Mouse (Mus musculus) adrenal gland, adult 10 weeks (tissue): ENCODE data around the gene 2310034G01Rik. TPM values are rescaled to one million over a fixed set of nuclear protein-coding genes. Genes with fewer than 3 reads are reported as not detected.

ENCODE experiments used
- polyA plus RNA-seq: library from polyadenylated mRNA; stranded (reverse); fragments of 350-450 nt; fragmentation: Illumina TruSeq; extraction: RNeasy Lipid Tissue Mini Kit (QIAGEN cat#74804); gene quantifications from one replicate; pipeline ENCODE4 v1.2.3, GENCODE M21; 2014; ENCODE audit warnings: low read depth, low replicate concordance

The 2310034G01Rik gene
- 1.2 TPM for polyA plus RNA-seq

DNA sequence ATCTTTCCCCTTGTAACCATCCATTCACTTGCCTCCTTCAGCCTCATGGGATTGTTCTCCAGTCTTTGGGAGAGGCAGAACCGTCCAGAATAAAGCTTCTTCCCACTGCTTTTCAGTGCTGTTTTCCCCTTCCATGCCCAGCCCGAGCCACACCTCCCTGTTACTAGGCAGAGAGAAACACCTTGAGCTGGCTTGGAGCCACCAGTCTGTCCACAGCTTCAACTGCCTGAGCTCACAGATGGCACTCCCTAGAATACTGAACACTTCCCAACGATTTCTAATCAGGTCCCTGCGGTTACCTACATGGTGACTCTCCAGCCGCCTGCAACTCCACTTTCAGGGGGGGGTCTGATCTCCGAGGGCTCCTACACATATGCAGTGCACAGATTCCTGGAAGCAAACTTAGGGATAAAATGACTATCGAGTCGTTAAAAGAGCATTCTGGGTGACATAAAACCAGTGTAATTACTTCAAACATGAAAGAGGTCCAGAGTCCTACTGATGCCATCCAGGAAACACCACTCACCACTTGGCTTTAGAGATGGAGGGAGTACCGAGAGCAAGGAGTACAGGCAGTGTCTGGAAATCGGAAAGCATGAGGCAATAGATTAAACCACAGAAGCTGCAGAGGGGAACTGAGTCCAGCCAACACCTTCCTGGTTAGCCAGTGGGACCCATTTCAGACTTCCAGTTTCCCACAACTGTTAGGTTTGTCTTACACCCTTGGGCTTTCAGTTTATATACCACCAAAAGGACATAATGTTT, at the start of gene 2310034G01Rik:
Gene 2310034G01Rik (minus strand): TSS at position 135 of the 765 bp plus-strand sequence.

DNA sequence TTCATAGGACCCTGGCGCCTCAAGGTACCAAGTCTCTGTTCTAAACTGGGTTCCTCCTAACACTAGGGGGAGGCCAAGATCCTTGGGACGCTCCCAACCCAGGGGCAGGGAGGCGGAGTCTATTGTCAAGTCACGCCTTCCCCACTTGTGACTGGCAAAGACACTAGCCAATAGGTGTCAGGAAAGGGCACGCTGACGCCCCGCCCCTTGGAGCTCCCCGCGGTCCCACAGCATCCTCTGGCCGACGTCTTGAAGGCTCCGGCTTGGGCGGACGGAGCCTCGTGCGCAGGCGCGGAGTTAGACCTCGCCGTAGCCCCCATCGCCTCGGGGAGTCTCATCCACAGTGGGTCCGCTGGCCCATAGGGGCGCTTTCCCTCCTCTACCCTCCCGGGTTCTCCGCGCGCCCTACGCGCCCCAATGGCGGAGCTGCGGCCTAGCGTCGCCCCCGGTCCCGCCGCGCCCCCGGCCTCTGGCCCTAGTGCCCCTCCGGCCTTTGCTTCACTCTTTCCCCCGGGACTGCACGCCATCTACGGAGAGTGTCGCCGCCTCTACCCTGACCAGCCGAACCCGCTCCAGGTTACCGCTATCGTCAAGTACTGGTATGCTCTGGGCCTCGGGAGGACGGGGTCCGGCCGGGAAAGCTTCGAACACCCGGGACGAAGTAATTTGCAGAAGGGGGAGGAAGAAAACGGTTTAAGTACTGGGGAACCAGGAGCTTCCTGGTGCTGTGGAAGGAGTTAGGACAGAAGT, 46.8 kb upstream of the 2310034G01Rik start, which contains the start of gene Sufu:
Gene Sufu (plus strand): TSS at position 211 of the 750 bp plus-strand sequence.

DNA sequence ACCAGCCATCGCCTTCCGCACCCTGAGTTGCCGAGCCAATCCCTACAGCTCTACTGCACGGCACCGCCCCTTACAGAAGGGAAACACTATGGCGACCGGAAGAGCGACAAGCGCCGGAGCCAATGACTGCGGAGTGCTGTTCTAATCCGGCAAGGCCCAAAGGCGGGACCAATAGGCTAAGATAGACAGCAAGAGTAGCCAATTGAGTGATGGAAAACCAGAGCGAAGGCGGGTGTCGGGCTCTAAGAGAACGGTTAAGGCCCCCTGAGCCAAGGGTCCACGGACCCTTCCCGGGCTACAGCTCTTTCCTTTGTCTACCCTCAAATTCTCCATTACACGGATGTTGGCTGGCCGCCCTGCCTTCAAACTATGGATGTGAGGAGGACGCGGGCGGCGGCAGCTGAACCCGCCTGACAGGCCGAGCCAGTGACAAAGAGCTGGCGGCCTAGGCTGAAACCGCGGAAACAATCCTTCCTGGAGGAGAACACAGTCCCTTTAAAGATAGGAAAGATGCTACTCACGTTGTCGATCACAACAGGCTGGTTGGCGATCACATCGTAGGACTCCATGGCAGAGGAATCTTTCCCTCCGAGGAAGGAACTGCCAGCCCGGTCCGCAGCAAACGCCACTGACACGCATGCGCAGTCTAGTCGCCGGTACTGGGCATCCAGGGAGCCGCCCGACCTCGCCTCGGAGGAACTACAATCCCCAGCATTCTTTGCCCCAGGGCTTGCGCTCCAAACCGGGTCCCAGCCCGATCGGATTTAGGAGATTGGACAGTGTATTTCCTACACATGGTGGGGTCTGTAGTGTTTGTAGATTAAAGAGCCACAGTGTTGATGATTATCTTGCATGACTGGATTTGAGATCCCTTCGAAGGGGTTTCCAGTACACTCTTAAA, 45.3 kb upstream of the 2310034G01Rik start, which contains the start of gene Actr1a:
Gene Actr1a (minus strand): TSS at position 640 of the 901 bp plus-strand sequence.

DNA sequence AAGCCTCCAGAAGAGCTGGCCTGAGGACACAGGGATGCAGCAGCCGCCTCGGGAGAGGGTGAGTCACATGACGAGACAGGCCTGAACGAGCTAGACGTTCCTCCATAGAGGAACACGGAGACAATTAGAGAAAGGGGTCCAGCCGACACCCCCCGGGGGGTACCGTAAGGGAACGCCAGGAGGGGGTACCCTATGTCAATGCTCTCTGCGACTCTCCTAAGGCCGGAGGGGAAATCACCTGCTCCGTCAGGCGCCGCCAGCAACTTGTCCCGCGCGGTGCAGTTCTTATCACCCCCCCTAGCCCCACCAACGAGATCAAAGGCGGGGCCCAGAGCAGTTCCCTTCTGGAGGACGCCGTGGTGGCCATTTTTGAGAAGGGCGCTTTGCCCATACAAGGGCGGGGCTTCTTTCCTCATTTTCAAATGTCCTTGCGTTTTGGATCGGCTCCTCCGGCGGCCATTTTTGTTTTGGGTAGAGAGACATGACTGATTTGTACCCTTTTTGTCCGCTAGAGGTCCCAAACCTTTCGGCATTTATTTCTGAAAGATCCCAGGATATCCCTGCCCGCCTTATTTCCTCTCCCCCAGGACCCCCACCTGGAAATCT, 11.7 kb downstream of the 2310034G01Rik start, which contains the start of gene Cuedc2:
Gene Cuedc2 (minus strand): TSS at position 372 of the 606 bp plus-strand sequence.

DNA sequence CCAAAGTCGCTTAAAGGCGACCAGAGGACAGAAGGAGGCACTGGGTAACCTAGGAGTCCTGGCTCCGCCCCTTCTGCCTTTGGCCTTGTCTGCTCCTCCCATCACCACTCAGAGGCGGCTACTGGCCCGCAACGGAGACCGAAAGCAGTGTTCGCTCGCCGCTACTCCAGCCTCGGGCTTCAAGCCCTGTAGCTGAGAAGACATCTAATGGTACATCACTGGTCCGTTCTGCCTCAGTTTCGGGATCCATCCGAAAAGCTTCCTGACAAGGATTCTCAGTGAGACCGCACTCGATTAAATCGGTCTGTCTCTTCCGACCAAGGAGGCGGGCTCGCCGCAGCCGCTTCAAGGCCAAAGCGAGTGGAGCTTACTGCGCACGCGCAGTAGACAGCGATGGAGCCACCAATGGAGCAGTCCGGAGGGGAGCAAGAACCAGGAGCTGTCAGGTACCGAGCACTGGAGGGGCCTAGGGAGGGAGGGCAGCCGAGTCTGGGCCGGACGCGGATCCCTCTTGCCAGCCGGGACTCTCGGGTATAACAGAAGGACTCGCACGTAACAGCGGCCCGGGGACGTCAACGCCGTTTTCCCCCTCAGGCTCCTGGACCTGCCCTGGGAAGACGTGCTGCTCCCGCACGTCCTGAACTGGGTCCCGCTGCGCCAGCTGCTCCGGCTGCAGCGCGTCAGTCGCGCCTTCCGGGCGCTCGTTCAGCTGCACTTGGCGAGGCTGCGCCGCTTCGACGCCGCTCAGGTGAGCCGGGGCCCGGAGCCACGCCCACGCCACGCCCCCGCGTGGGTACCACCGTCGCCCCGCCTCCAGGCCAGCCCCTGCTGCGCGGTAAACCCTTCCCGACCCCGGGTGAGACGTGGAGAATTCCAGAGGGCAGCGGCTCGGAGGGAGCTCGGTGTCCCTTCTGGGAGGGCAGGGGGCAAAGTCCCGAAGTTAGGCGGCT, 21.7 kb downstream of the 2310034G01Rik start, which contains the start of gene Fbxl15:
Gene Fbxl15 (plus strand): TSS at position 104 of the 950 bp plus-strand sequence.

DNA sequence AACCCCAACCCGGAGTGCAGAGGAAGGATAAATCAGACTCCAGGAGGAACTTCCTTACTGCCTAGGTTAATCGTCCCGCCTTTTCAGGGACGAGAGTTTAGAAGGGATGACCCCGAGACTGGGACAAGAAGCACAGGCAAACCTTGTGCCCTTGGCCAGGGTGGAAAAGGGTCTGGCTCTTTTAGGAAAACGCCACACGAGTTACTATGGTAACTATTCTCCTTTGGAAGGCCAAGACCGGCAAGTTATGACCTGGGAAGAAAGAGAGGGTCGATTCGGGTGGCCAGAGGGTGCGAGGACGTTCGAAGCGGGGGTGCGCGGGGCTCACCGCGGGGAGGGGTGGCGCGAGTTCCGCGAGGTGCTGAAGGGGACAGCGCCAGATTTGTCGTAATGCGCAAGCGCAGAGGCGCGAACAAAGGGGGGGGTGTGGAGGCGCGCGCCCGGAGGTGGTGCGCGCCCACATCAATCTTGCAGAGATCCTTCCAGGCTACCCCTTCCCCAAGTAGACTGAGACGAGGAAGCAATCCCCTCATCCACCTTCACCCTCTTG, 23.3 kb downstream of the 2310034G01Rik start, which contains the start of gene Psd:
Gene Psd (minus strand): TSS at position 401 of the 550 bp plus-strand sequence.

DNA sequence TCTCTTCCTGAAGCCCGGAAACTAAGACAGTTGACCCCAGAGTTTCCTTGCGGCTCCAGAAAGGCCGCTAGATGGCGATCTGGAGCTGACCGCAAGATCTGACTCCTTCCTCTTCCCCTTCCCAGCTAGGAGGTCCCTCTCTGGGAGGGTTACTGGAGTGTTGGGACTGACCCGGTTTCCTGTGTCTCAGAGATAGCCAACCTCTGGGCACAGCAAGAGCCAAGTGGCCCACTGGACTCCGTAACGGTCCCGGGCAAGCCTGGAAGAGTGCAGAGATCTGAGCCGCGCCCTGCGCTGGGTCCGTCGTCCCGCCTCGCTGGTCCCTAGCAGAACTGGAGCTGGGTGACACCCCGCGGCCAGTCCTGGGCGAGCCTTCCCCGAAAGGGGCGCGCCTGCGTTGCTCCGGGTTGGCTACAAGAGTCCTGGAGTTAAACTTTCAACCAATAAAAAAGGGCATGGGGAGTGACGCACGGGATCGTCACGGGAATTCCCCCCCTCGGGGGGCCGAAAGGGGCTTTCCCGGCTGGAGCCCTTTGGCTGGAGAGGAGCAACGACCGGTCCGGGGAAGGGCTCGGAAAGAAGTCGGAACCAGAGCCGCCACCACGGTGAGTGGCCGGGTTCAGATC, 45.8 kb downstream of the 2310034G01Rik start, which contains the start of gene Nfkb2:
Gene Nfkb2 (plus strand): TSS at position 105 of the 626 bp plus-strand sequence.

Other genes starting within 250 kb of the 2310034G01Rik start
- 15.9 TPM for gene Elovl3, start 218.4 kb downstream of the 2310034G01Rik start, polyA plus RNA-seq
- gene Pitx3, start 202.0 kb downstream of the 2310034G01Rik start, polyA plus RNA-seq, result not detected
- 32.4 TPM for gene Gbf1, start 197.8 kb downstream of the 2310034G01Rik start, polyA plus RNA-seq
- 0.93 TPM for gene Nfkb2, start 46.0 kb downstream of the 2310034G01Rik start, polyA plus RNA-seq
- not detected for gene Psd, start 23.1 kb downstream of the 2310034G01Rik start, polyA plus RNA-seq
- not detected for gene Fbxl15, start 22.1 kb downstream of the 2310034G01Rik start, polyA plus RNA-seq
- gene Cuedc2, start 11.6 kb downstream of the 2310034G01Rik start, polyA plus RNA-seq, result 7.5 TPM
- gene Mfsd13a, start 9.2 kb downstream of the 2310034G01Rik start, polyA plus RNA-seq, result 0.58 TPM
- 56.5 TPM for gene Actr1a, start 45.4 kb upstream of the 2310034G01Rik start, polyA plus RNA-seq
- 6.1 TPM for gene Sufu, start 46.6 kb upstream of the 2310034G01Rik start, polyA plus RNA-seq
- 6.5 TPM for gene Trim8, start 151.4 kb upstream of the 2310034G01Rik start, polyA plus RNA-seq
- gene Arl3, start 222.9 kb upstream of the 2310034G01Rik start, polyA plus RNA-seq, result 130 TPM
- 6.8 TPM for gene Sfxn2, start 223.1 kb upstream of the 2310034G01Rik start, polyA plus RNA-seq
- gene Wbp1l, start 248.8 kb upstream of the 2310034G01Rik start, polyA plus RNA-seq, result 35.2 TPM